Mouse (Mus musculus) brown adipose tissue, adult 24 weeks (tissue): ENCODE results near the gene Crlf3. TPM values are rescaled to one million over a fixed set of nuclear protein-coding genes. Genes with fewer than 3 reads are reported as not detected.
"Not testable (repeated sequence)": the region's sequence is repeated elsewhere in the genome, so short reads cannot be mapped to it uniquely, and the experiment has no call there.

Experiments used
- H3K27ac ChIP-seq: fragments of 200-500 bp; replicated peaks from 2 replicates; pipeline ENCODE4 v1.5.1; 2012; ENCODE audit warnings: low read depth, mild to moderate bottlenecking, low read length
- H3K4me1 ChIP-seq: fragments of 200-500 bp; 2 replicates; pipeline ENCODE4 v1.6.1; 2012; ENCODE audit warnings: low read length, mixed read lengths; ENCODE audit not compliant: control insufficient read depth, insufficient read depth, insufficient read length
- H3K4me3 ChIP-seq: fragments of 200-500 bp; 2 replicates; pipeline ENCODE4 v1.5.1; 2012; ENCODE audit warnings: low read depth, mild to moderate bottlenecking, low read length, moderate library complexity; ENCODE audit not compliant: insufficient read depth
- polyA plus RNA-seq: library from polyadenylated mRNA; stranded (reverse); fragments of >200 nt; gene quantifications from 2 replicates; pipeline ENCODE4 v1.2.4, GENCODE M21; 2012; ENCODE audit not compliant: missing spikeins, insufficient read depth, insufficient read length

Crlf3 gene
- polyA plus RNA-seq, 1 experiment: 10.6 TPM

GRCm38 (mm10) chr11:80078831-80079230 is 2.0 kb downstream of the Crlf3 start:
- Histone ChIP-seq H3K4me3 (no peak overlapping the region), H3K27ac (no peak overlapping the region), H3K4me1 (peaks cover 5% of the 10 kb centered on the region)

GRCm38 (mm10) chr11:80077784-80078545 is 2.8 kb downstream of the Crlf3 start:
- Histone ChIP-seq H3K27ac (no peak overlapping the region; the same call in 1 of the 2 replicates), H3K4me3 (peak overlapping the region; percentile 13; the same call in 1 of the 2 replicates), H3K4me1 (peaks cover 5% of the 10 kb centered on the region)

DNA sequence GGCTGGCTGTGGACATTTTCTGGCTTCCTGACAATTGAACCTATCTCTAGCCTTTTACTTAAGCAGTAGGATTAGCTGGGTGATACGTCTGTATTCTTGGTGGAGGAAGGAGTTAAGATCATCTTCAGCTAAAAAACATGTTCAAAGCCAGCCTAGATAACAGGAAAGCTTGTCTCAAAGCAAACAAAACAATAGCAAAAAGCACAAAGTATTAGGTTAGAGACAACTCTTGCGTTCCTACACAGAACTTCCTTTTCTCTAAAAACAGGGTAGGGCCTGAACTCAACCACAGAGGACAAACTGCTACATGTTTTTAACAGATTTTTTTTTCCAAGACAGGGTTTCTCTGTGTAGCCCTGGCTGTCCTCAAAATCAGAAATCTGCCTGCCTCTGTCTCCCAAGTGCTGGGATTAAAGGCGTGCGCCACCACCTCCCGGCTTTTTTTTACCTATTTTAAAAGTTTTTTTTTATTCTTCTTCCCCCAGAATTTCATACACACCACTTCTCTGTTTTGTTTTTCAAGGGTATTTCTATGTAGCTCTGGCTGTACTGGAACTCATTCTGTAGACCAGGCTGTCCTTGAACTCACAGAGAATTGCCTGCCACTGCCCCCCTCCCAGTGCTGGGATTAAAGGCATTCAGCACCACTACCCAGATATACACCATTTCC is 5.0 kb downstream of the Crlf3 start:
- H3K27ac ChIP-seq: no peak overlapping the region
- H3K4me3 ChIP-seq: no peak overlapping the region
- H3K4me1 ChIP-seq: no peaks in the 10 kb centered on the region; the same call in none of the 2 replicates

GRCm38 (mm10) chr11:80072365-80072764 is 8.4 kb downstream of the Crlf3 start:
- Histone ChIP-seq H3K4me1 (no peaks in the 10 kb centered on the region; the same call in 1 of the 2 replicates), H3K27ac (no peak overlapping the region), H3K4me3 (no peak overlapping the region)

DNA sequence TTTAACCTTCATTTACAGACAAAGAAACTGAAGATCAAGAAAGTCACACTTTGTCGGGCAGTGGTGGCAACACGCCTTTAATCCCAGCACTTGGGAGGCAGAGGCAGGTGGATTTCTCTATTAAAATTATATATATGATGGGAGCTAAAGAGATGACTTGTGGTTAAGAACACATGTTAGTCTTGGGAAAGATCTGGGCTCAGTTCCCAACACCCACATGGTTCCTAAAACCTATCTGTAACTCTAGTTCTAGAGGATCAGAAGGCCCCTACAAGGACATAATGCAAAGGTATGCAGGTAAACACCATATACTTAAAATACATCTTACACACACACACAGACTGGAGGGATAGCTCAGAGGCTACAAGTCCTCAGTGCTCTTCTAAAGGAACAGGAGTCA is 9.8 kb downstream of the Crlf3 start:
- H3K27ac ChIP-seq: no peak overlapping the region
- no peak overlapping the region for H3K4me3 ChIP-seq
- no peaks in the 10 kb centered on the region; the same call in 1 of the 2 replicates for H3K4me1 ChIP-seq

- Histone ChIP-seq H3K4me1 (no peaks in the 10 kb centered on the region; the same call in 1 of the 2 replicates), H3K4me3 (no peak overlapping the region)
Measured at GRCm38 (mm10) chr11:80069815-80070214, 11.0 kb downstream of the Crlf3 start.

DNA sequence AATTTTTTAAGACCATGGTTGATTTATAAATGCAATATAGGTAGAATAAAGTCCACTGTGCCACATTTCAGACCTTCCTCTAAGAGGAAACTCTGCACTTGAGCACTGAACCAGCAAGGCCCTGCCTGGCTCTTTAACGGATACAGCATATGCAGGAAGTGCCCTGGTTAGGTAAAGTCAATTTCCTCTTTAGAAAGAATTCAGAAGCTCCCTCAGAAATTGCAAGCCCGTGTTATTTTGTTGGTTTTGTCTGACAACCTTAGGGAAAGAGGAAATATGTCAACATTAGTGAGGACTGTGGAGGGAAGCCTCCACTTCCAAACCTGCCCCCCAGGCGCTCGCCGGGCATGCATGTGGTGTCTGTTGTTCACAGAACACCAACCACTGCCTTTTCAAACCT is 13.2 kb downstream of the Crlf3 start:
- no peak overlapping the region for H3K27ac ChIP-seq
- H3K4me3 ChIP-seq: no peak overlapping the region

More at GRCm38 (mm10) chr11:80069815-80070214, 11.0 kb downstream of the Crlf3 start:
- H3K27ac ChIP-seq: no peak overlapping the region

DNA sequence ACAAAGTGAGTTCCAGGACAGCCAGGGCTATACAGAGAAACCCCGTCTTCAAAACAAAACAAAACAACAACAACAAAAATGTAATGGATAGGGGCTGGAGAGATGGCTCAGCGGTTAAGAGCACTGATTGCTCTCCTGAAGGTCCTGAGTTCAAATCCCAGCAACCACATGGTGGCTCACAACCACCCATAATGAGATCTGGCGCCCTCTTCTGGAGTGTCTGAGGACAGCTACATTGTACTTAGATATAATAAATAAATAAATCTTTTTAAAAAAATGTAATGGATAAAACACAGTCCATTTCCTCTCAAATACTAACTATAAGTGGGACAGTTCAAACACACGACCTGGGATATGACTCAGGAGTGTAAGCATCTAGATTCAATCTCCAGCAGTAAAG is 14.4 kb downstream of the Crlf3 start:
- not testable (repeated sequence) for H3K27ac ChIP-seq, H3K4me3 ChIP-seq, H3K4me1 ChIP-seq

More for the DNA sequence above, 13.2 kb downstream of the Crlf3 start:
- no peaks in the 10 kb centered on the region; the same call in 1 of the 2 replicates for H3K4me1 ChIP-seq

- Histone ChIP-seq H3K4me1 (no peaks in the 10 kb centered on the region), H3K4me3 (no peak overlapping the region), H3K27ac (peak overlapping the region; percentile 3)
Measured at GRCm38 (mm10) chr11:80062159-80062558, 18.6 kb downstream of the Crlf3 start.

DNA sequence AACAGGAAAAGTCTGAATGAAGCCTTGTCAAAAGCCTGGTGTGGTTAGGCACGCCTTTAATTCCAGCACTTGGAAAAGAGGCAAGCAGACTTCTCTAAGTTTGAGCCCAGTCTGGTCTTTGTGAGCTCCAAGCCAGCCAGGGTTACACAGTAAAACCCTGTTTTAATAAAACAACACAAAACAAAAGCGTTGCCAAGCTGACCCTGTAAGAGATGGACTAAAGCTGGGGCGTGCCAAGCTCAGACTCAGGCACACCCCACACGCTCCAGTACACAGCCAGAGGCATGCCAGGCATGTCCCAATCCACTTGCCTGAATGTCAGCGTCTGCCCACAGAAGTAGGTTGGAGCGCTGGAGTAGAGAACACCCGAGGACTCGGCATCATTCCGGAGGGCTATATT is 24.6 kb downstream of the Crlf3 start:
- Histone ChIP-seq H3K4me3 (no peak overlapping the region), H3K4me1 (no peaks in the 10 kb centered on the region), H3K27ac (no peak overlapping the region)

GRCm38 (mm10) chr11:80054659-80055058 is 26.1 kb downstream of the Crlf3 start:
- Histone ChIP-seq H3K27ac (no peak overlapping the region), H3K4me1 (no peaks in the 10 kb centered on the region), H3K4me3 (no peak overlapping the region)

GRCm38 (mm10) chr11:80053171-80053570 is 27.6 kb downstream of the Crlf3 start:
- no peak overlapping the region for H3K27ac ChIP-seq

DNA sequence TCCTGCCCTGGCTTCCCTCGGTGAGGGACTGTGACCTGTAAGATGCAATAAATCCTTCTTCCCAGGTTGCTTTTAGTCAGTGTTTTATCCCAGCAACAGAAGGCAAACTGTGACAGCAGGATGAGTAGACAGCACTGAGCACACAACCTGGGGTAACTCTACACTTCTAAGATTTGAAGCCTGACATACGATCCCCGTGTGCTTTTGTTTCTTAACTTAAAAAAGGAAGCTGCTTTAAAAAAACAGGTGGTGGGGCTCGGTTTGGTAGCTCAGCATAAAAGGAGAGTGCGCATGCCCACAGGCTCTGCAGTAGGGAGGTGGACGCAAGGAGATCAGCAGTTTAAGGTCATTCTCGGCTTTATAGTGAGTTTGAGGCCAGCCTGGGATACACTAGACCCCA is 28.3 kb downstream of the Crlf3 start:
- no peak overlapping the region for H3K27ac ChIP-seq
- no peaks in the 10 kb centered on the region for H3K4me1 ChIP-seq
- no peak overlapping the region for H3K4me3 ChIP-seq

More at GRCm38 (mm10) chr11:80053171-80053570, 27.6 kb downstream of the Crlf3 start:
- Histone ChIP-seq H3K4me3 (no peak overlapping the region), H3K4me1 (no peaks in the 10 kb centered on the region)

DNA sequence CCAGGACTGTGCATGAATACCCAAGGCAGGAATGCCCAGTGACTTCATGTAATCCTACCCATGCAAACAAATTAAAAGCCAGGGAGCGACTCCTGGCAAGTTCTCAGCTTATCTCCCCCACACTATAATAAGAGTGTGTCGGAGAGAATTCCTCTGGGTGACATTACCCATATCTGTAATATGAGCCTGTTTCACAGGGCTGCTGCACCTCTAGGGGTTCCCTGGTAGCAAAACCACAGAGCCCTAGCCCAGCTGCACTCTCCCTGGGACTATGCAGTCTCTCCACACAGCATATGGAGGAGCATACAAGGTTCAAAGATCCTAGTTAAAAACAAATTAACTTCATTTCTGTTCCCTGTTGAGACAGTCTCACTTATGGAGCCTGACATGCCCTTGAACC is 30.7 kb downstream of the Crlf3 start:
- no peak overlapping the region for H3K27ac ChIP-seq
- no peak overlapping the region for H3K4me3 ChIP-seq
- H3K4me1 ChIP-seq: no peaks in the 10 kb centered on the region

GRCm38 (mm10) chr11:80046856-80047255 is 33.9 kb downstream of the Crlf3 start:
- no peak overlapping the region for H3K27ac ChIP-seq
- H3K4me3 ChIP-seq: no peak overlapping the region
- no peaks in the 10 kb centered on the region for H3K4me1 ChIP-seq

GRCm38 (mm10) chr11:80043419-80043817 is 37.4 kb downstream of the Crlf3 start:
- H3K27ac ChIP-seq: no peak overlapping the region
- no peaks in the 10 kb centered on the region for H3K4me1 ChIP-seq
- H3K4me3 ChIP-seq: no peak overlapping the region
